Mouse (Mus musculus) erythroblast, embryonic 14.5 days (primary cell): ENCODE data around the gene Senp7.

Experiments used
- GATA1 ChIP-seq: IDR thresholded peaks from 2 replicates; pipeline ENCODE4 v1.6.1; 2012; ENCODE audit warnings: low read length, inconsistent platforms, mixed read lengths
- TAL1 ChIP-seq: IDR thresholded peaks from 3 replicates; pipeline ENCODE4 v1.6.1; 2012; ENCODE audit warnings: low read length, inconsistent platforms, mixed read lengths

- TF ChIP-seq TAL1 (no peak), GATA1 (no peak)
These were observed 11.6 kb upstream of the Senp7 start for GRCm38 (mm10) chr16:56036501-56036900.
